Mouse (Mus musculus) C2C12 (cell line): ENCODE results near the gene Sh3pxd2a. TPM values are rescaled to one million over a fixed set of nuclear protein-coding genes. Genes with fewer than 3 reads are reported as not detected.

Source experiments
- H3K27me3 ChIP-seq: one replicate; pipeline ENCODE4 v1.6.1; 2011; ENCODE audit not compliant: control insufficient read depth, insufficient read depth, insufficient read length
- H3K36me3 ChIP-seq: one replicate; pipeline ENCODE4 v1.6.1; 2011; ENCODE audit not compliant: control insufficient read depth, insufficient read depth
- H3K4me3 ChIP-seq: one replicate; pipeline ENCODE4 v1.5.1; 2011; ENCODE audit warnings: mild to moderate bottlenecking, control low read depth; ENCODE audit not compliant: poor library complexity, insufficient read depth, severe bottlenecking
- H3K79me2 ChIP-seq: one replicate; pipeline ENCODE4 v1.6.1; 2011; ENCODE audit not compliant: control insufficient read depth, insufficient read depth
- H3K79me3 ChIP-seq: one replicate; pipeline ENCODE4 v1.6.1; 2011; ENCODE audit warnings: low read depth, control low read depth
- H3ac ChIP-seq: one replicate; pipeline ENCODE3; 2011; ENCODE audit warnings: low read depth; ENCODE audit not compliant: control insufficient read depth, insufficient read length
- CEBPB ChIP-seq: IDR thresholded peaks from one replicate; pipeline ENCODE4 v1.6.1; 2011; ENCODE audit warnings: low read depth, mild to moderate bottlenecking, control low read depth, moderate library complexity
- CTCF ChIP-seq: IDR thresholded peaks from one replicate; pipeline ENCODE4 v1.5.1; 2011; ENCODE audit not compliant: control insufficient read depth, insufficient read depth, insufficient read length
- FOSL1 ChIP-seq: IDR thresholded peaks from one replicate; pipeline ENCODE4 v1.8.0; 2011; ENCODE audit warnings: mild to moderate bottlenecking, low read length; ENCODE audit not compliant: poor library complexity, insufficient read depth, severe bottlenecking
- MAX ChIP-seq: IDR thresholded peaks from one replicate; pipeline ENCODE4 v1.6.1; 2011; ENCODE audit warnings: mild to moderate bottlenecking, control low read depth
- MYOD1 ChIP-seq: IDR thresholded peaks from one replicate; pipeline ENCODE4 v1.6.1; 2011; ENCODE audit warnings: low read depth; ENCODE audit not compliant: control insufficient read depth, insufficient read length
- MYOG ChIP-seq: IDR thresholded peaks from one replicate; pipeline ENCODE4 v1.6.1; 2011; ENCODE audit not compliant: control insufficient read depth, insufficient read length; ENCODE audit errors: extremely low read depth
- USF1 ChIP-seq: IDR thresholded peaks from one replicate; pipeline ENCODE4 v1.6.1; 2011; ENCODE audit warnings: low read depth, mild to moderate bottlenecking, control low read depth, moderate library complexity
- long read RNA-seq, 2 experiments: library from polyadenylated mRNA; unstranded; transcript quantifications; one replicate each; pipeline ENCODE4 v2.0.0; 2019 to 2020
- polyA plus RNA-seq: library from polyadenylated mRNA; unstranded; fragments of >200 nt; fragmentation: generic; extraction: Trizol; gene quantifications from one replicate; pipeline ENCODE4 v1.2.1, GENCODE M21; 2012; ENCODE audit warnings: missing spikeins

Gene Sh3pxd2a
- 22.2 TPM for polyA plus RNA-seq
- long read RNA-seq, experiment 1, partial matches to known transcripts: 0 of 6 reads
- long read RNA-seq, experiment 1, other reads (novel, unspliced or antisense): 6 of 6 reads
- long read RNA-seq, experiment 2, partial matches to known transcripts: 0 of 4 reads
- long read RNA-seq, experiment 2, other reads (novel, unspliced or antisense): 4 of 4 reads

DNA sequence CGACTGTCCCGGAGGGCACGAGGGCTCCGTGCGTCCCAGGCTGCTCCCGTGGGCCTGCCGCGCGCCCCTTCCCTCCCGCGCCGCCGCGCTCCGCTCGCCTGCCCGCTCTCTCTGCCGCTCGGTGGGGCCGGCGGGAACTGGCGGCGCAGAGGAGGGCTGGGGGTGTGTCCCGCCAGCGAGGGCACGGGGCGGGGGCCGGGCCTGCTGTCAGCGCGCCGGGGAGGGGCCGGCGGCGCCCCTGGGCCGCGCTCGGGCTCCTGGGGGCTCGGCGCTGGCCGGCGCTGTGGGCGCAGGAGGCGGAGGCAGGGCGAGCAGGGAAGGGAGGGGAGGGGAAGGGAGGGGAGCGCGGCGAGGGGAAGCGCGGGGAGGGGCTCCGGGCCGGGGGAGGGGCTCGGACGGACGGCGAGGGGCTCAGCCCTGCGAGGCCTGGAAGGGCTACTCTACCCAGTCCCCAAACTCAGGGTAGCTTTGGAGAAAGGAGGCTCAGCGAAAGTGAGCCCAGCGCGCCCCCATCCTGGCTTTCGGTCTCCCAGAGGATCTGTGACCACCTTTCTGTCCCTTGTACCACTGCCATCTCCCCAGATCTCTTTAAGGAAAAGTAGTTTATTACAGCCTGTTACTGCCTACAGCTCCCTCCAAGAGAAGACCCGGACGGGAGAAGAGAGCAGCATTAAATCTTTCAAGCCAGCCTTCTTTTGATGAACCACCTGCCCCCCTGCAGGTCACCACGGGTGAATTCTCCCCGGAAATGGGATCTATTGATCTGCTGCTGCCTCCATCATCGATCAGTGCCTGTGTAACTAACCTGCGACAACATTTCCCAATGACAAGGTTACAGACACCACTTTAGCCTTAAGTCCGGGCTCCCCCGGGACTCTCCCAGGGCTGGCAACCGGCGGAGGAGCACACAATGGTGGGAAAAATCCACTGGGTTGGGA is at the start of gene Sh3pxd2a:
Gene Sh3pxd2a, minus strand, starts transcription at position 98 of the 938 bp plus-strand sequence.
- no peaks in the 10 kb centered on the region for H3K36me3 ChIP-seq
- TF ChIP-seq CTCF (no peak), MYOD1 (no peak), USF1 (no peak), CEBPB (no peak), MAX (no peak), FOSL1 (no peak), MYOG (no peak)
- H3ac ChIP-seq: peak within 1 kb of the TSS; percentile 92
- H3K27me3 ChIP-seq: no peaks in the 10 kb centered on the region
- H3K79me2 ChIP-seq: peaks cover 26% of the 10 kb centered on the region
- peak within 1 kb of the TSS; percentile 63 for H3K4me3 ChIP-seq
- H3K79me3 ChIP-seq: peaks cover 5% of the 10 kb centered on the region

DNA sequence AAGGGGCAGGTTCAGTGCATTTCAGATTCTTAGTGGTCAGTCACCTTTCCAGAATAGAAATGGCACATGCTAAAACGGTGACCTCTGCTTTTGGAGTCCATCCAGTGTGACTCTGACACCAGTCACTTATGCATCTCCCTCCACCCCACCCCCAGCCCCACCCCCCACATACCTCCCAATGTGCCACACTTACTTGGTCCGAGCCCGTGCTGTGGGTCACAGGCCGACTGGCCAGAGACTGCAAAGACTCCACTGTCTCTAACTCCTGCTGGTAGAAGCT is 49.4 kb upstream of the Sh3pxd2a start:
- Histone ChIP-seq H3K27me3 (no peaks in the 10 kb centered on the region), H3ac (no peak overlapping the region), H3K79me2 (no peaks in the 10 kb centered on the region), H3K4me3 (no peak overlapping the region), H3K79me3 (no peaks in the 10 kb centered on the region), H3K36me3 (peaks cover 39% of the 10 kb centered on the region)
- TF ChIP-seq CTCF: no peak

DNA sequence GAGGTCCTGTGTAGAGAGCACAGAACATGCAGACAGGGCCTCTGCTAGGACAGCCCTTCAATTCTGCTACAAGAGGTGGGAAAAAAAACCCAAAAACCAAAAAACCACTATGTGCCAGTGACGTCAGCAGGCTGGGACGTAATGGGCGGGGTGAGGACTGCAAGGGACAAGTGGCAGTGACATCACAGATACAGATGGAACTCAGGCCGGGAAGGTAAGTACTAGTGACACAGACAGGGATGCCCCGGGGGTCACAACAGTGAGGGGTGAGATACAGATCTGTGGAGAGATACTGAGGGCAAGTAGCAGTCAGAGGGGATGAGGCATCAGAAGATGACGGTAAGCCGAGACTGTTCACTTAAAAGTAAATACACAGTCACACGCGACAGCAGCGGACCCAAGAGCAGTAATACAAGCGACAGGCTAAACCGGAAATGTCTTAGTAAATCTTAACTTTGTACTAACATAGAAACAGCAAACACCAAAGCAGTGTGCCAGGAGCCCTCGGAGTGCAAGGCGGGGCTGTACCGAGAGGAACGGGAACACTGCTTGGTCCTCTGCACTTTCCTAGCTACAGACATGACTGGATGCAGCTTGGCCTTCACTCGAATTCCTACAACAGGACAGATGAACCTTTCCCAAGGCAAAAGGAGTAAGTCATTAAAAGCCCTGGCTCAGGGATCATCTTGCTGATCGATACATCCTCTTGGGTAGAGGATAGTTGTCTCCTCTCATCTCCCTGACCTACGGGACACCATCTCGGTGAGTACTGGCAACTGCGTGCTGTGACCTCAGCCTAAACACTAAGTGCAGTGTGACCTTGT is 48.8 kb upstream of the Sh3pxd2a start:
- Histone ChIP-seq H3K4me3 (no peak overlapping the region), H3ac (no peak overlapping the region), H3K79me3 (no peaks in the 10 kb centered on the region), H3K27me3 (no peaks in the 10 kb centered on the region), H3K79me2 (no peaks in the 10 kb centered on the region), H3K36me3 (peaks cover 39% of the 10 kb centered on the region)
- TF ChIP-seq MYOD1 (no peak), MAX (no peak), MYOG (no peak), CTCF (no peak)

DNA sequence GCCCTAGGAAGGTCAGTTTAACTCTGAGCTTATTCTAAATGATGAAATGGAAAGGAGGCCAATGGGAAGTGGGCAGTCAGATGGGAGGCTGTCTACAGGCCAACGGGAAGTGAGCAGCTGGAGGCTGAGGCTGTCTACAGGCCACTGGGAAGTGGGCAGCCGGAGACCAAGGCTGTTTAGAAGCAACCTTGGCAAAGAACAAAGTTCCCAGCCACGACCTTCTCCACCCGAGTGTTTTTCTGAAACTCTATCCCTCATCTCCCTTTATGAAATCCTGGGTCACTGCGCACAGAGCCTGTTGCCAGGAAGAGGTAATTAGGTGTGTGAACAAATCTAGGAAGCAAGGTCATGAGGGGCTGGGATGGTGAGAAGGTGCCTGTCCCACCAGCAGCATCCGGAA is 47.8 kb upstream of the Sh3pxd2a start:
- Histone ChIP-seq H3K79me2 (peaks cover 5% of the 10 kb centered on the region), H3K27me3 (no peaks in the 10 kb centered on the region), H3K4me3 (no peak overlapping the region), H3K36me3 (peaks cover 39% of the 10 kb centered on the region), H3K79me3 (peaks cover under 1% of the 10 kb centered on the region), H3ac (no peak overlapping the region)
- TF ChIP-seq USF1 (no peak), CTCF (no peak), CEBPB (no peak), MYOD1 (no peak), MAX (no peak), FOSL1 (no peak), MYOG (no peak)

DNA sequence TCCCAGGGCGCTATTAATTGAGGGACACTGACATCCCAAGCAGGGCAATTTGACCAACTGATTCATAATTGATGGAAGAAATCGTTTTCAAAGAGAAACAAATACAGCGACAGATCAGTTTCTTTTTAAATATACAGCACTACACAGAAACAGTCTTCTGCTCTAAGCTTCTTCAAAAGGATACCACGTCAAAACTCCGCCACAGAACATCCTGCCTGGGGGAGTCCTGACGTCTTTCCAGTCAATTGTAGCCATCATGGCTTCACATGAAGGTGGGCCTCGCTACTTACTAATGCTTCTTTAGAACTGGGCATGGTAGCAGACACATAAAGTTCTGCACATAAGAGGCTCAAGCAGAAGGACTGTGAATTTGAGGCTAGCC is 47.1 kb upstream of the Sh3pxd2a start:
- peaks cover 6% of the 10 kb centered on the region for H3K79me3 ChIP-seq
- peaks cover 12% of the 10 kb centered on the region for H3K79me2 ChIP-seq
- no peak for TF ChIP-seq CEBPB
- TF ChIP-seq USF1: no peak
- H3K4me3 ChIP-seq: no peak overlapping the region
- no peaks in the 10 kb centered on the region for H3K27me3 ChIP-seq
- H3ac ChIP-seq: no peak overlapping the region
- peaks cover 39% of the 10 kb centered on the region for H3K36me3 ChIP-seq

DNA sequence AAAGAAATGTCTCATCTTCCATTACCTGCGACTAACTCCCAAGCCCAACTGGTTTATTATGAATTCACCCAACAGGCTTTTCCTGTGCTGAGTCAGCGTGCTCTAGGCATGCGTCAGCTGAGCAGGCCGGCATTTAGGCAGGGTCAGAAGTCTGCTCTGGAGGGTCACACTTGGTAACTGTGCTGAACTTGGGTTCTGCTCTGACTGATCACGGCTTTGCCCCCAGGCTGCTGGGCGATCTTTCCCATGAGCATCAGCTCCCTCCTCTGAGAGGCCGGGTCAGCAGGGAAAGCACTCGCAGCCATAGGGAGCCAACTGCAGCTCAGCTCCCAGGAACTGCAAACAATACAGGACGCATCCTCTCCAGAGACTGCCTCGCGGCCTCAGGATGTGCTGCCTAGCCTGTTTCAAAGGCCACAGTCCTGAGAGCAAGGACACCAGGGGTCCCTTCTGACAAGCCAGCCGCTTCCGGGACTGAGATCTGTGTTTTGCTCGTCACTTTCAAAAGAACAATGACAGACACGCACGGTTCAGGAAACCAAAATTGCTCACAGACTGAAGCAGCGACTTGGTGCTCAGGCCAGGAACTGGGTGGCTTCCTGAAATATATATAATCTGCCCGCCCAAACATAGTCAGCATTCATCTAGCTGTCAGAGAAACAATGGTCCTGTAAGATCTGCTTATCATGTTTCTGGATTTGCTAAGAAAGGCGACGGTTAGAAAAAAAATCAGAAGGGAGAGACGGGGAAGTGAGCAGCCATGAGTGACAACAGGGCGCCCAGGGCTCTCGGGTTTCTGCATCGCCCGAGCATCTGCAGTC is 46.5 kb upstream of the Sh3pxd2a start:
- TF ChIP-seq USF1: no peak
- TF ChIP-seq CTCF: no peak
- TF ChIP-seq FOSL1: no peak
- TF ChIP-seq MAX: no peak
- TF ChIP-seq CEBPB: no peak
- no peak for TF ChIP-seq MYOG
- no peak for TF ChIP-seq MYOD1
- peaks cover 7% of the 10 kb centered on the region for H3K79me3 ChIP-seq
- peaks cover 38% of the 10 kb centered on the region for H3K36me3 ChIP-seq
- no peak overlapping the region for H3K4me3 ChIP-seq
- H3K79me2 ChIP-seq: peaks cover 18% of the 10 kb centered on the region
- H3ac ChIP-seq: no peak overlapping the region
- H3K27me3 ChIP-seq: no peaks in the 10 kb centered on the region
